Mouse (Mus musculus) ES-E14 (cell line): ENCODE measurements around the gene Cyth3.

Experiments used
- CHD2 ChIP-seq: IDR thresholded peaks from 2 replicates; pipeline ENCODE4 v1.6.1; 2014; ENCODE audit warnings: mild to moderate bottlenecking, low read depth, low read length, inconsistent platforms
- HCFC1 ChIP-seq: IDR thresholded peaks from 2 replicates; pipeline ENCODE4 v1.6.1; 2012; ENCODE audit warnings: low read length, inconsistent platforms, borderline replicate concordance; ENCODE audit not compliant: insufficient read depth
- MAFK ChIP-seq: IDR thresholded peaks from 2 replicates; pipeline ENCODE4 v1.6.1; 2014; ENCODE audit warnings: mild to moderate bottlenecking, low read depth, low read length, inconsistent platforms; ENCODE audit not compliant: insufficient read depth
- ZC3H11A ChIP-seq: IDR thresholded peaks from 2 replicates; pipeline ENCODE4 v1.6.1; 2012; ENCODE audit warnings: low read depth, mild to moderate bottlenecking, inconsistent platforms, low read length, borderline replicate concordance
- ZNF384 ChIP-seq: IDR thresholded peaks from 2 replicates; pipeline ENCODE4 v1.6.1; 2012; ENCODE audit warnings: low read depth, low read length, inconsistent platforms

- TF ChIP-seq ZNF384 (no peak), CHD2 (no peak), HCFC1 (no peak), MAFK (peak; percentile 70; the same call in 1 of the 2 replicates), ZC3H11A (no peak)
These were observed 5.5 kb upstream of the Cyth3 start for GRCm38 (mm10) chr5:143616657-143617329.
